Mouse (Mus musculus) kidney, postnatal 0 days (tissue): Measurements from ENCODE around the gene Krt1. TPM values are rescaled to one million over a fixed set of nuclear protein-coding genes. Genes with fewer than 3 reads are reported as not detected.

Experiments used
- ATAC-seq: fragments of 200-750 bp; cut with Nextera tagmentation; replicated peaks from 2 replicates; pipeline ENCODE4 v1.8.0; 2017; ENCODE audit warnings: low read depth, moderate number of reproducible peaks, moderate TSS enrichment, moderate library complexity; ENCODE audit not compliant: low FRiP score
- DNase-seq: peaks from one replicate; pipeline ENCODE4 v3.0.0-alpha.2; 2016; ENCODE audit warnings: low spot score
- H3K27ac ChIP-seq: fragments of 300-500 bp; sonication (generic); 2 replicates; pipeline ENCODE4 v1.5.1; 2014; ENCODE audit warnings: mild to moderate bottlenecking
- H3K27me3 ChIP-seq: fragments of 300-500 bp; sonication (generic); 2 replicates; pipeline ENCODE4 v1.6.1; 2014; ENCODE audit warnings: low read length, mixed read lengths; ENCODE audit not compliant: insufficient read depth
- H3K36me3 ChIP-seq: fragments of 300-500 bp; sonication (generic); 2 replicates; pipeline ENCODE4 v1.6.1; 2014; ENCODE audit warnings: low read length, mixed read lengths; ENCODE audit not compliant: insufficient read depth
- H3K4me1 ChIP-seq: fragments of 300-500 bp; sonication (generic); replicated peaks from 2 replicates; pipeline ENCODE4 v1.6.1; 2014; ENCODE audit warnings: antibody characterized with exemption, low read length, mixed read lengths; ENCODE audit not compliant: insufficient read depth
- H3K4me2 ChIP-seq: fragments of 300-500 bp; sonication (generic); 2 replicates; pipeline ENCODE4 v1.6.1; 2014; ENCODE audit warnings: mild to moderate bottlenecking, low read length, moderate library complexity, mixed read lengths
- H3K4me3 ChIP-seq: fragments of 300-500 bp; sonication (generic); replicated peaks from 2 replicates; pipeline ENCODE4 v1.5.1; 2014; ENCODE audit warnings: low read depth, low read length
- H3K9ac ChIP-seq: fragments of 300-500 bp; sonication (generic); 2 replicates; pipeline ENCODE4 v1.6.1; 2014; ENCODE audit warnings: low read depth, low read length
- H3K9me3 ChIP-seq: fragments of 300-500 bp; sonication (generic); replicated peaks from 2 replicates; pipeline ENCODE4 v1.6.1; 2016; ENCODE audit warnings: low read length, inconsistent platforms, mixed read lengths
- CTCF ChIP-seq: IDR thresholded peaks from 2 replicates; pipeline ENCODE4 v1.5.1; 2016; ENCODE audit warnings: antibody characterized with exemption, low read depth, mild to moderate bottlenecking, moderate library complexity
- WGBS: fragments of 180-500 bp; shearing (Covaris S2); extraction: QIAGEN DNeasy Blood & Tissue Kit; methylation state at CpG from one replicate; pipeline ENCODE4 v1.1.7; 2014; 5-methylcytosine and 5-hydroxymethylcytosine counted together
- polyA plus RNA-seq: library from polyadenylated mRNA; unstranded; fragments of >200 nt; fragmentation: Nextera tagmentation; extraction: Ambion mirVana; gene quantifications from 2 replicates; pipeline ENCODE4 v1.2.1, GENCODE M21; 2015

Krt1 gene
- polyA plus RNA-seq, 1 experiment from 2014 or later, result 1.1 TPM

DNA sequence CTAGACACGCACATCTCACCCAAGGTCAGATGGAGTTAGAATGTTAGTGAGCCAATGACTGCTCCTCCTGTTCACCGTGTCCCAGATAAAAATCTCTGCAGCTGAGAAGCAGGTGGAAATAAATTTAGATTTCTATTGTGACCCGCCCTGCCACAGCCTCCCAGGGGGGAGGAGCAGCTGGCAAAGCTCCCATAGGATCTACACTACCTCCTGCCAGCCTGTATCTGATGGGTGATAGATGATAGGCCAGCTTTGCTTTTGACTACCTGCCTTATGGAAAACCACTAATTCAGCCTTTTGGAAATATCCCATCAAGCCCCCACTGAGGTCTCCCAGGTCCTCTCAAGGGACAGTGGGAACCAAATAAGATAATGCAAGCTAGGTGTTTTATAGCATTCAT lies 5.1 kb upstream of the Krt1 start:
- no peak for TF ChIP-seq CTCF
- Histone ChIP-seq H3K36me3 (no peaks in the 10 kb centered on the region), H3K9ac (no peak overlapping the region), H3K4me2 (no peak overlapping the region), H3K27me3 (no peaks in the 10 kb centered on the region; the same call in 1 of the 2 replicates), H3K9me3 (no peaks in the 10 kb centered on the region), H3K4me3 (no peak overlapping the region), H3K4me1 (no peaks in the 10 kb centered on the region), H3K27ac (no peak overlapping the region)
- no peak for DNase-seq
- no peak for ATAC-seq
- WGBS, result 67% methylated on average over 3 of the region's 3 CpGs

DNA sequence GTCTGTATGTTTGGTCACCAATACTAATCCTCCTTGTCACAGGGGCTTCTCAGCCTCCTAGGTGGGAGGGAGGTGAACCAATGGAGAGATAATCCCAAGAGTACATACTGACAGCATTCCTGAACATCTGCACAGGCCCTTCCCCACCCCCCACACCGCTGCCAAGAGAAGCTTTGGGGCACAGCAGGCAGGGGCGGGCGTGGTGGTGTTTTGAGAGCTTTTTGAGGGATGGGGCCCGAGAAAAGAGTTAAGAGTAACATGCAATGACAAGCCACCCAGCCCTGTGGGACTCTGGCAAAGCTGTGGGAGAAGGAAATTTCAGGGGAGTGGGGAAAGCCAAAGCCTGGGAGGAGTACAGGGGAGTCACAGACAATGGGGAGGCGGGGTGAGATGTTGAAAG lies 3.7 kb upstream of the Krt1 start:
- DNase-seq, result no peak
- no peaks in the 10 kb centered on the region for H3K9me3 ChIP-seq
- no peaks in the 10 kb centered on the region for H3K4me1 ChIP-seq
- no peak overlapping the region for H3K27ac ChIP-seq
- no peak for ATAC-seq
- 26% methylated on average over 5 of the region's 5 CpGs for WGBS
- TF ChIP-seq CTCF, result no peak
- no peak overlapping the region for H3K4me2 ChIP-seq
- no peak overlapping the region for H3K4me3 ChIP-seq
- no peak overlapping the region for H3K9ac ChIP-seq
- no peaks in the 10 kb centered on the region; the same call in 1 of the 2 replicates for H3K27me3 ChIP-seq
- H3K36me3 ChIP-seq, result no peaks in the 10 kb centered on the region

DNA sequence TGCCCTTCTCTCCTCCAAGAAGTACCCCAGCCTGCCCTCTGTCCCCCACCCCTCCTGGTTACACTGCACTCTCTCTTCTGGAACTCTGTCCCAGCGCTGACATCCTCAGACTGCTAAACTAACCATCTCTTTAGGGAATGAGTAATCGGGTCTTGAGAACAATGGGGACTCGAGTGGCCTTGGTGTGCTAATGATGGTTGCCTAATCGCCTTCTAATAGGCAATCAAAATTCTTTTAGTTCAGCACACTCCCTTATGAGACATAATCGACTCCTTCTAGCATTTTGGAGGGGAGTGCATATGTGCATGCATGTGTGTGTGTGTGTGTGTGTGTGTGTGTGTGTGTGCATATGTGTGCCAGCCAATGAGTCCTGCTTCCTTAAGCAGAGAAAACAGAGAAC lies 2.0 kb upstream of the Krt1 start:
- H3K9ac ChIP-seq, result no peak overlapping the region
- no peak overlapping the region for H3K27ac ChIP-seq
- H3K4me2 ChIP-seq, result no peak overlapping the region
- no peaks in the 10 kb centered on the region; the same call in 1 of the 2 replicates for H3K27me3 ChIP-seq
- TF ChIP-seq CTCF, result no peak
- H3K36me3 ChIP-seq, result no peaks in the 10 kb centered on the region
- no peaks in the 10 kb centered on the region for H3K4me1 ChIP-seq
- no peak overlapping the region for H3K4me3 ChIP-seq
- WGBS, result 20% methylated on average over 5 of the region's 5 CpGs
- no peaks in the 10 kb centered on the region for H3K9me3 ChIP-seq
- ATAC-seq (no peak), DNase-seq (no peak)

DNA sequence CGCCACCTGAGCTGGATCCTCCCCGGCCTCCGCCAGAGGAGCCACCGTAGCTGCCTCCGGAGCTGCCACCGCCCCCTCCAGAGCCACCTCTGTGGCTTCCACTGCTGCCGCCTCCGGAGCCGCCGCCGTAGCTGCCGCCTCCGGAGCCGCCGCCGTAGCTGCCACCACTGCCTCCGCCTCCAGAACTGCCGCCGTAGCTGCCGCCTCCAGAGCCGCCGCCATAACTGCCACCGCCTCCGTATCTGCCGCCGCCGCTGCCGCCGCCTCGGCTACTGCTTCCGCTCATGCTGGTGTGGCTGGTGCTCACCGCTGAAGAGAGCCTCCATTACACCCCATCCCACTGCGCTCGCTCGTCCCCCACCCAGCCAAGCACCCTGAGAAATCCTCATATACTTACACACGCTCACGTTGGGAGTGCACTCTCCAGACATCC lies 4.6 kb downstream of the Krt1 start:
- TF ChIP-seq CTCF, result no peak
- Histone ChIP-seq H3K4me3 (peak overlapping the region; percentile 55), H3K27me3 (no peaks in the 10 kb centered on the region; the same call in 1 of the 2 replicates), H3K36me3 (no peaks in the 10 kb centered on the region), H3K9ac (peak overlapping the region; percentile 58), H3K4me1 (no peaks in the 10 kb centered on the region), H3K27ac (no peak overlapping the region), H3K4me2 (peak overlapping the region; percentile 91), H3K9me3 (no peaks in the 10 kb centered on the region)
- peak; percentile 60 for DNase-seq
- ATAC-seq, result no peak
- WGBS, result 1% methylated on average over 36 of the region's 37 CpGs

DNA sequence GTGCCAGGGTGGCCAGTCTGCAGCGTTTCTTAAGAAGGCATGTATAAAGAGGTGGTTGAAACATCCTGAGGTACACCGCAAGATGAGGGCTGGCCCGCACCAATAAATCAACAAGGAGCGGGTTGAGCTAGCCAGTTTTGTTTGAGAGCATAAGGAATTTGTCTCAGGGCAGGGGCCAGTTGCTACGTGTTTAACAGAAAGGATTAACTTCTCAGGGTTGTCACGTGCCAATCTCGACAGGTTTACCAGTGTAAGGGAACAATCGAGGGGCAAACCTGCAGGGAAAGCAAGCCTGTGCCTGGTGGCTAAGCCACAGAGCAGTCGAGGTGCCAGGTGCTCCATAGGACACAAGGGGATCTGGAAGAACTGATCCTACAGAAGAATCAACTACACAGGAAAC lies 7.4 kb downstream of the Krt1 start:
- Histone ChIP-seq H3K9me3 (no peaks in the 10 kb centered on the region), H3K36me3 (no peaks in the 10 kb centered on the region), H3K4me2 (no peak overlapping the region), H3K4me3 (no peak overlapping the region), H3K27ac (no peak overlapping the region), H3K9ac (no peak overlapping the region), H3K4me1 (no peaks in the 10 kb centered on the region), H3K27me3 (no peaks in the 10 kb centered on the region; the same call in 1 of the 2 replicates)
- no peak for TF ChIP-seq CTCF
- DNase-seq (no peak), ATAC-seq (no peak)
- 54% methylated on average over 9 of the region's 9 CpGs for WGBS

DNA sequence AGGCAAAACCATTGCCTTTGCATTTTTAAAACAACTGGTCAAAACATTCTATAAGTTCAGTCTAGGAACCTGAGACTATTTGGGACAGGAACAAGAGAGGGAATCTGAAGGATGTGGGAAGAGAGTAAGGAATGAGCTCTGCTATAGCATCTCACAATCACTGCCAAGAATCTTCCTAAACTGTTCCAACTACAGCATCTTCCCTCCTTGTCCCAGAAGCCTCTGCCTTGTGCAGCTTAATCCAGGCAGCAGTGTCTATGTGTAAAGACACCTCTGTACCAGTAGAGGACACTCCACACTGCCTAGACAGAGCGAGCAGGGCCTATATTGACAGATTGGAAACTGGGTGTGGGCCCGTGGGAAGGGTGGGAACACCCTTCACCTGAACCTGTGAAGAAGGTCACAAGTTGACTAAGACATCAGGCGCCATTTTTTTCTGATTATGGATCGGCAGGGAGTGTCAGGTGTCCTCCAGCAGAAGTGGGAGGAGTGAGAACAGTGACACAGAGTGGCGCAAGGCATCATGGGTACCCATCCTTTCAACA lies 15.7 kb downstream of the Krt1 start:
- 65% methylated on average over 5 of the region's 5 CpGs for WGBS
- no peak overlapping the region for H3K4me3 ChIP-seq
- no peak overlapping the region for H3K27ac ChIP-seq
- no peaks in the 10 kb centered on the region for H3K27me3 ChIP-seq
- DNase-seq (no peak), ATAC-seq (no peak)
- no peaks in the 10 kb centered on the region for H3K4me1 ChIP-seq
- H3K9ac ChIP-seq, result no peak overlapping the region
- no peak overlapping the region for H3K4me2 ChIP-seq
- no peaks in the 10 kb centered on the region for H3K36me3 ChIP-seq
- no peaks in the 10 kb centered on the region for H3K9me3 ChIP-seq
- peak; percentile 44; the same call in 1 of the 2 replicates for TF ChIP-seq CTCF

DNA sequence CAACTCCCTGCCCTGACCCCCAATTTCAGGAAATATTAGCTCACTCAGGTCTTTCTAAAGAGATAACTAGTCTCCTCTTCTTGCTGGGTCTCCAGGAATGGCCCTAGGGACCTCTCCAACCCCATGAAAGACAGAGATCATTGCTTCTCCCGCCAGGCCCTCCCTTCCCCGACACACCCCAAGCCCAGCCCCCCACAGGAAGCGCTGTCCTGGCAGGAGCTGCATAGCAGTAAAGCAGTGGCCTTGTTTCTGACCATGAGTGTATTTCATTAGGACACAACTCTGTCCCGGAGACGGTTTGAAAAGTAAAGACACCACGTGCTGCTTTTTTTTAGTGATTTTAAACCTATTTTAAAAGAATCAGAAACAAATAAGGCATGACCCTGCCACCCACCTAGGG lies 17.5 kb downstream of the Krt1 start:
- Histone ChIP-seq H3K27me3 (no peaks in the 10 kb centered on the region), H3K4me1 (no peaks in the 10 kb centered on the region), H3K4me3 (no peak overlapping the region), H3K9me3 (no peaks in the 10 kb centered on the region), H3K27ac (no peak overlapping the region), H3K4me2 (no peak overlapping the region), H3K36me3 (no peaks in the 10 kb centered on the region), H3K9ac (no peak overlapping the region)
- 19% methylated on average over 6 of the region's 6 CpGs for WGBS
- TF ChIP-seq CTCF, result no peak
- no peak for ATAC-seq
- no peak for DNase-seq
